Mouse (Mus musculus) WW6 (cell line): ENCODE data around the gene Foxp1.

Experiments used
- DNase-seq: peaks from one replicate; pipeline ENCODE4 v3.0.0-alpha.2; 2013; ENCODE audit warnings: low read depth, low spot score

Gene Foxp1

DNA sequence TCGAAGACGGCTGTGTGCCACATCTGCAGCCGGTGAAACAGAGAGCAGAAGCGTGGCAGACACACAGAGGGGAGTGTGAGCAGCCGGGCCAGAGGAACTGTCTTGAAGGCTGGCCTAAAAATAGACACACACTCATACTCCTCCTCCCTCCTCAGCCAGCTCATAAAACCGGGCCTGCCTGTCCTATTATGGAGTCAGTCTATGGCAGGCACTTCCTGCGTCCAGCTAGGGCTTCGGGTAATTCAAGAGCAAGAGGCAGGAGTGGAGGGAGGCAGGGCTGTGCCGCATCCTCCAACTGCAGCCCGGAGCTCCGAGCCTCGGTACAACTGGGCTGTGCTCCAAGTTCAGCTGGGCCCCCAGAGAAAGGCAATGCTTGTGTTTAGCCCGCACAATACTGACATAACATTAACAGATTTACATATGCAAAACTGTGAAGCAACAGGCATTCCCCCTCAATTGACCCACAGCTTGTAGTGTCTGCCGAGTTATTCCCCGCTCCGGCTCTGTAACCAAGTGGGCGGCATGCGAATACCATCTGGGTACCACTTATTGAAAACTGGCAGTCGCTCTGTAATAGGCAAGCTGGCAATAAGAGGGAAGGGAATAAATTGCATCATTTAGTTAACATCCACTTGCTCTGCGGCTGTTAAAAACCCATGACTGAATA lies 37.2 kb downstream of the Foxp1 start:
- no peak for DNase-seq

DNA sequence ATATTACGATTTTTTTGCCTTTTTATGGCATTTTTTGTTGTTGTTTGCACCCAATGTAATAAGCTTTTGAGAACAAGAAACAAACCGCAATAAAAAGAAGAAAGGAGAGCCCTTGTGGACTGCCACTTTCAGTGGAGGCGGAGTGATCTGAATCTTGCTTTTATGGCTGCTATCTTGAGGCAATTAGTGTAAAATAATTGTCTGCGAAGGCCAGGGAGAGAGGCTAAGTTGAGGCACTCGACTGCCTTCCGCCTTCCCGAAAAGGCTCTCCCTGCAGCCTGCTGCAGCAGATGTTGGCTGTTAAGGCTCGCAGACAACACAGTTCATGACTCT lies 37.7 kb downstream of the Foxp1 start:
- no peak for DNase-seq

- DNase-seq: no peak
Observed at GRCm38 (mm10) chr6:99484197-99484725, 38.3 kb downstream of the Foxp1 start.

DNA sequence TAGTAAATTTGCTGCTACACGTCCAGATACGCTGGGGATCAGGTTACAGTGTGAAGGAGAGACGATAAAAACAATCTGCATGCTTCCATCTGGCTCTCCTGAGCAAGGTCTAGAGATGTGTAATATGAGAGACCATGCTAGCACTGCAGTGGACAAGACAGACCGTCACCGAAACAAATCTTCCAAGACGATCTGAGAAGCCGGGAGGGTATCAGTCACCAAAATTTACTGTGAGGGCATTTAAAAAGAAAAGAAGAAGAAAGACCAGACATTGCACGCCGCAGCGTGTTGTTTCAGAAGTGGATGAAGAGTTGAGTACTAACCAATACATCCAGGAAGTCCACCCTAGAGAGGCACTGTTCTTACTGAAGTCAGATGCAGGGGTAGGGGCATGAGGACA lies 39.0 kb downstream of the Foxp1 start:
- DNase-seq: no peak

DNA sequence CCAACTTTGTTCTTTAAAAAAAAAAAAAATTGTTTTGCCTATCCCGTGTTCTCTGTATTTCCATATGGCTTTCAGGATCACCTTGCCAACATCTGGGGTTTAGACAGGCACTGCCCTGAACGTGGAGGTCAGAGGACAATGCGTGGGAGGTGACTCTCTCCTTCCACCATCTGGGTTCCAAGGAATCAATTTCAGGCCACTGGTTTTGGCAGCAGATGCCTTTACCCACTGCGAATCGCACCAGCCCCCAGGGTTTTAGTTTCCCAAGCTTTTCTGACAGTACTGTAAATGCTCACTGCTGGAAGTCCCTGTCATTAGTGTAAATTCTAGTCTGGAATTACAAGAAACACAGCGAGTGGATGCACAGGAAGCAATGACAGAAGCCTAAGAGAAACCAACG lies 41.0 kb downstream of the Foxp1 start:
- DNase-seq: no peak

DNA sequence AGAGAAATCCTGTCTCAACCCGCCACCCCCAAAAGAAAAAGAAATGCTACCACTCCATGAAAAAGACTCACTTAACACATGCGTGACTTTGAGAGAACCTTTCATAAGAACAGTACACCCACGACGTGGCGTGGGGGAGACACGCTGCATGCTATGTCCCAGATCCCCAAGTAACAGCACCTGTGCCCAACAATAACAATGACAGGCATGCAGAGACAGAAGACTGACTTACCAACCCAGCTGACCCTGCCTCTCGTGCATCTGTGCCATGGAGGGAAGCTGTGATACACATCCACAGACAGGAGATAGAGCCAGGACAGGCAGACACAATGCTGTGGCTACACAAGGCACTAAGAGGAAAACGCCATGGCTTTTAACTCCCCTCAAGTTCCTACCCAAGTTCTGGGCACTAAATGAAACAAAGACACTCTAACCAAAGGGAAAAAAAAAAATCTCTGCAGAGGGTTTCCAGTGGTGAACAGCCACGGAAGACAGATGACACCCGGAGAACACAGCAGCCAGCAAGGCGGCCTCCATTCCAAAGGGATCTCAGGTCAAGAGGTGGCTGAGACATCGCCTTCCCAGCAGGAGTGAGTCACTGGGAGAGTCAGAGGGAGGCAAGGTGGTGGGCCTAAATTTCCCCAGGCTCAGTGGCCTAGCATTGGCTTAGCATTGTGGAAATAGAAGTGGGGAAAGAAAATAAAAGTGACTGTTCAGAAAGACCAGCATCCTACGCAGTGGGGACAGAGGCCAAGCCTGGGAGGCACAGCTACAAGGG lies 43.5 kb downstream of the Foxp1 start:
- DNase-seq: no peak

DNA sequence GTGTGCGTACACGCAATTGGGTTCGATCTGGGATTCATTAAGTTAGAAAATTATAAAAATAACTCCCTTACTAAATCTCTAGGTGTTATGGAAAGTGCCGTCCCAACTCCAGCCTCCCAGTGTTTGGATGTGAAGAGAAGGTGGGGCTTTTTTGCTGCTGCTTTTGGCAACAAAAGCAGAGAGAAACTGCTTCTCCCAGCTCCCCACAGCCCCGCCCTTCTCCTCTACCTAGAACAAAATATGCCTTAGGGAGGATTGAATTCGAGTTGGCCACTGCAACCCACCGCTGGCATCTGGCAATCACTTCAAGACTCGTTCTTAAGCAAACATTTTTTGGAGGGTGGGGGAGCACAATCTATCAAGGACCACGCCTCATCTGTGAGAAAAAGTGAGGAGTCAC lies 47.5 kb downstream of the Foxp1 start:
- no peak for DNase-seq

- DNase-seq: no peak
Observed at GRCm38 (mm10) chr6:99470906-99471305, 51.6 kb downstream of the Foxp1 start.

GRCm38 (mm10) chr6:99469134-99469834 lies 53.2 kb downstream of the Foxp1 start:
- DNase-seq: no peak

DNA sequence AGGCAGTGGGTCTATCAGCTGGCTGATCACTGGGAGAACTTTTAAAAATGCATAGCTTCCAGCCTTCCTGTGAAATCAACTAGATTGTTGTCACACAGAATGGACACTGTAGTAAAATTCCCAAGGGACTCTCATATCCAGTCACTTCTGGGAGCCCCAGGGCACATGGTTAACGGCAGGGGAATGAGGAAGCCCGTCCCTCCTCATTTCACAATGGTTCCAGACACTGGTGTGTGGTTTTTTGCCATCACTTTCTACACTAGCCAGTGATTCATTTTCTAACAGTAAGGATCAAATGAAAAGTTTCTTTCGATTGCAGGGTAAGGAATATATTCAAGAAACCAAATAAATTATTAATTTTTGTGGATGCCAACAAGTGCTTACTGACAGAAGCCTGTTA lies 54.7 kb downstream of the Foxp1 start:
- no peak for DNase-seq

GRCm38 (mm10) chr6:99467109-99467508 lies 55.4 kb downstream of the Foxp1 start:
- DNase-seq: no peak

- no peak for DNase-seq
Observed at GRCm38 (mm10) chr6:99466354-99466753, 56.2 kb downstream of the Foxp1 start.

DNA sequence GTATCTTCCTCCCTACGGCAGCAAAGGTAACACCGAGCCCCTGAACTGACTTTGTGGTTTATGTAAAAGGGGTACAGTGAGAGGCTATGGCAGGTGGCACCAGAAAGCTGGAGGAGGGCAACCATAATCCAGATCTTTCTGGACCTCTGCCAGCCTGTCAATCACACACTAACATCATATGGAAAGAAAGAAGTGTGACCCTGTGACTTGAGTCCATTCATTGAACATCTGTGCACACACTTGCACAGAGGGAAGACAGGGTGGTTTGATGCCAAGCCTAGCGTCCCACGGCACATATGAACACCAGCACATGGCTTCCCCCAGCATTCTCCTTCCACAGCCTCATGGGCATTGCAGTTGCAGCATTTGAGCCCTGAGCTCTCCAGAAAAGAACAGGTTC lies 58.1 kb downstream of the Foxp1 start:
- DNase-seq: no peak

GRCm38 (mm10) chr6:99463906-99464305 lies 58.6 kb downstream of the Foxp1 start:
- no peak for DNase-seq

DNA sequence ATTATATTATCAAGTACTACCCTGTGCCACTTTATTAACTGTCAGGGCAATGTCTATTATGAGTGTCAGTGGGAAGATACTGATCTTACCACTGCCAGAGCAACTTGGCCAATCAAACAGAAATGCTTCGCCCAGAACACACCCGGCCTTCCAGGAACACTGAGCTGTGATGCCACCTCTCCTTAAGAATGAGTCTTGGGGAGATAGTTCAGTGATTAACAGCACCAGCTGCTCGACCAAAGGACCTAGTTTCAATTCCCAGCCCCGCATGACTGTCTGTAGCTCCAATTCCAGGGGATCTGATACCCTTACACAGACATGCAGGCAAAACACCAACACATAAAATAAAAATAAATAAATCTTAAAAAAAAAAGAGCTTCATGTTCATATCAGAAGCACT lies 63.7 kb downstream of the Foxp1 start:
- DNase-seq: no peak

DNA sequence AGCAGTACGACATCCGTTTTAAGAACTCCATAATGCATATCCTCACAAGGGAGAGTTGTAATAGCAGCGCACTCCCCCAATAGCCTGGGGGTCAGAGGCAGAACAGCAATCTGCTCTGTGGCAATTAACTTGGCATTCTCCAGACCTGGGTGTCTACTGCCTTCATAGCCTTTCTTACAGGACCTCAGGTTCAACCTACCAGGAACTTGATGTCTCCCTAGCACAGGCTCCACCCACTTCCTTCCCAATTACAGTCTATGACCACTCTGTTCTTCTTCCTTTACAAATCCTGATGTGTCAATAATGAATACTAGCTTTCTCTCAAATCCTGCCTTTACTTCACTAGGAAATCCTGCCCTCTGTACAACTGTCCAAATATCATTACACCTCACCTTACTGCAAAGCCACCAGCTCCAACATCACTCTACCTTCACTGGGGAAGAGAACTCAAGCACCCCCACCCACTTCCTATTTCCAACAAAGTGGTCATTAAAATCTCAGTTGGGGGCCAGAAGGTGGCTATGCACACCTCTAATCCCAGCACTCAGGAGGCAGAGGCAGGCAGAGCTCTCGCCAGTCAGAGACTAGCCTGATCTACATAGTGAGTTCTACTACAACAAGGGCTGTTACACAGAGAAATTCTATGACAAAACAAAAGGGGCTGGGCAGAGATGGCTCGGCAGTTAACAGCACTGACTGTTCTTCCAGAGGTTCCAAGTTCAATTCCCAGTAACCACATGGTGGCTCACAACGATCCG lies 68.6 kb downstream of the Foxp1 start:
- DNase-seq: no peak

DNA sequence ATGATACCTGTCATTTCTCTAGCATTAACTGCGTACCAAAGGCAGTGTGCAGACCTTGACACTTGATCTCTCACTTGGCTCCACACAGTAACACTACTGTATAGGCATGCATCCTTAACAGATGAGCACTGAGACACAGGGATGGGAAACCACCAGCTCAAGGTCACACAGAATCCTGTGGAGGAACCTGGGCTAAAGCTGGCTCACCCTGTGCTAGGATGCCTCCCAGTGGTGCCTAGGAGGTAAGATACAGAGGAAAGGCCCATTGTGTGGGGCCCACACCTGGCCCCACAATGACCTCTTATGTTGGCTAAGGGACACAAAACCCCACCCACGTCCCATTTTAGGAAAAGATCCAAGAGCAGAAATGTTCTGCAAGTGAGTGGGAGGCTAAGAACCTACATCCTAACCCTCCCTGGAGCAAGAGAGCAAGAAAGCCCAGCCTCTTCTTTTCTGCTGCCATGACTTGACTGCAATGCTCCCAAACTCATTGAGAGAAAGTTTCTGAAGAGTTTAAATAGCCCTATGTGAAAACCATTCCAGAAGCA lies 69.8 kb downstream of the Foxp1 start:
- DNase-seq: no peak

- DNase-seq: no peak
Observed at GRCm38 (mm10) chr6:99451479-99451878, 71.0 kb downstream of the Foxp1 start.

GRCm38 (mm10) chr6:99447447-99447846 lies 75.1 kb downstream of the Foxp1 start:
- DNase-seq: no peak

GRCm38 (mm10) chr6:99446801-99447415 lies 75.6 kb downstream of the Foxp1 start:
- DNase-seq: no peak

DNA sequence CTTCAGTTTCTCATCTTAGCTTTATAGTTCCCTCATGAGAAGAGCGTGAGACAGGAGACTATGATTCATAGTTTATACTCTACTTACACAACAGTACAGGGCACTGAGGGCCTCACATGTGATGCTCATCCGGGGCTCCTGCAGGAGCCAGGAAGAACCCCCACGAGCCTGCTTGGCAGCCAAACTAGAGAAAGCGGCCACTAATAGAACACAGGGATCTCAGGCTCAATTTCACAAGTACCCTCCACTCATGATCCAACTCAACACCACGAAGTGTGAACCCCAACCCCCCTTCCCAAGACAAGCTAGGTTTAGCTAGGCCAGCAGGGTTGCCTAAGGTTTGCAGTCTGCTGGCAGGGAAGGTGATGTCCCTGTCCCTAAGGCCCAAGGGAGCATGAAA lies 79.1 kb downstream of the Foxp1 start:
- no peak for DNase-seq
